Mouse (Mus musculus): Measurements from ENCODE around the gene Xpo4.
A peak's percentile ranks its signal among the peaks of the same experiment; 100 is the strongest.
"Not testable (repeated sequence)": the region's sequence is repeated elsewhere in the genome, so short reads cannot be mapped to it uniquely, and the experiment has no call there.

Gene Xpo4

GRCm38 (mm10) chr14:57682751-57683150 lies 17.5 kb upstream of the Xpo4 start:
- no peak for DNase-seq (ENCODE audit: low spot score)

DNA sequence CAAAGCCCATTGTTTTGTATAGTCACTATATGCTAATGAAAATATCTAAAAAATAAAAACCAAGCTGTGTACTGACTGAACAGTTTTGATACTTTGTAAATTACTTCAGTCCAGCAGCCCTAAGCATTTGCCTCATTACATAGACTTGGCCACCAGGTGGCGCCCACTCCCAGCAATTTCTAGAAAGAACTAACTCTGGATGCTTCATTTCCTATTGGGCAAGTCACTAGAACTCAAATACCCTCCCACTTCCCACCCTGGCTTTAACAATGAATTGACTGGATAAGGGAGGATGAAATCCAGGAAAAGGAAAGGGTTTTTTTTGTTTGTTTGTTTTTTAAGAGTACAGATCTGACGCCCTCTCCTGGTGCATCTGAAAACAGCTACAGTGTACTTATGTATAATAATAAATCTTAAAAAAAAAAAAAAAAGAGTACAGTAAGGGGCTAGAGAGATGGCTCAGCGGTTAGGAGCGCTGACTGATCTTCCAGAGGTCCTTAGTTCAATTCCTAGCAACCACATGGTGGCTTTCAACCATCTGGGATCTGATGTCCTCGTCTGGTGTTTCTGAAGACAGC lies 14.8 kb upstream of the Xpo4 start:
- peak; percentile 74 for DNase-seq (ENCODE audit: low spot score)

DNA sequence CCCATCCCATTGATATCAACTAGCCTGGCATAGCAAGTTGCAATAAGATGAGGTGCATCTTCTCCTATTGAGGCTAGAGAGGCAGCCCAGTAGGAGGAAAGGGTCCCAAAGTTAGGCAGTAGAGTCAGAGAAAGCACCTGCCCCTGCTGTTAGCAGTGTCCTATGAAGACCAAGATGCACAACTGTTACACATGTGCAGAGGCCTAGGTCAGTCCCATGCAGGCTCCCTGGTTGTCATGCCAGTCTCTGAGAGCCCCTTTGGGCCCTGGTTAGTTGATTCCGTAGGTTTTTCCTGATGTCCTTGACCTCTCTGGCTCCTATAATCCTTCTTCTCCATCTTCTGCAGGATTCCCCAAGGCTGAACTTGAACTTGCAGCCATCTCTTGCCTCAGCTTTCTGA lies 14.3 kb upstream of the Xpo4 start:
- no peak for DNase-seq (ENCODE audit: low spot score)

- DNase-seq (ENCODE audit: low spot score), result no peak
These were observed 10.3 kb upstream of the Xpo4 start for GRCm38 (mm10) chr14:57675481-57675880.

- no peak for DNase-seq (ENCODE audit: low spot score)
These were observed 359 bp upstream of the Xpo4 start for GRCm38 (mm10) chr14:57665628-57665950.

DNA sequence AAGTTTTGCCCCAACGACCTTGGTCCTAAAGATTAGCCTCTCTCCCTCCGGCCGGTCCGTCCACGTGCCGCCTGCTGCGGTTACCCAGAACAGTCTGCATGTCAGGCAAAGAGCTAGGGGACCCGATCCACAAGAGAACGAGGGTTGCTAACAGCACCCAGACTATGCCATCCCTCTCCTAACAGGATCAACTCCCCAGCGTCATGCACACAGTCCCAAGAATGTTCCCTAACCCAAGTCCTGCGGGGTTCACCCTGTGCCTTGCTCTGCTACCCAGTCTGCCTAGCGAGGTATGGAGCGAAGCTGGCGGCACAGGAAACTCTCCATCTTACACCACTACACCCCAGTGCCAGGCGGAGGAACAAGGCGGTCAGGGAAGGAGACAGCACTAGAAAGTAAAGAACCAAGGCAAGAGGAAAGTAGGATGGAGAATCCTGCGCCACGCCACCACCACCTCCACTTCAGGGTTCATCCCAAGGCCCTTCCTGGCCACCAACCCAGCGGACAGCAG lies 864 bp downstream of the Xpo4 start:
- peak; percentile 5 for DNase-seq (ENCODE audit: low spot score)

DNA sequence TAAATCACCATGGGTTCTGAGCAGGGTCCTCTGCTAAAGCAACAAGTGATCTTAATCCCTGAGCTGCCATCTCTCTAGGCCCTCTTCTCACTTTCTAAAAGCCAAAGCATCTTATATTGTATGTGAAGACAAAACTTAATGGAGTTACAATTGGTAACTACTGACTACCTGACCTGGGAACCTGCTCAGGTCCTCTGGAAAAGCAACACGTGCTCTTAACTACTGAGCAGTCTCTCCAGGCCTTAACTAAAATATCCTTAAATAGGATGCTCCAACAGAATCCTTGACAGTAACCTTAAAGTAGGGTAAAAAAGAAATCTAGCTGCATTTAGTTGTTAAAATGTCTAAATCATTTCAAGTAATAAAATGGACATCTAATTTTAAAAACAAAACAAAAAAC lies 1.6 kb downstream of the Xpo4 start:
- DNase-seq (ENCODE audit: low spot score), result no peak

DNA sequence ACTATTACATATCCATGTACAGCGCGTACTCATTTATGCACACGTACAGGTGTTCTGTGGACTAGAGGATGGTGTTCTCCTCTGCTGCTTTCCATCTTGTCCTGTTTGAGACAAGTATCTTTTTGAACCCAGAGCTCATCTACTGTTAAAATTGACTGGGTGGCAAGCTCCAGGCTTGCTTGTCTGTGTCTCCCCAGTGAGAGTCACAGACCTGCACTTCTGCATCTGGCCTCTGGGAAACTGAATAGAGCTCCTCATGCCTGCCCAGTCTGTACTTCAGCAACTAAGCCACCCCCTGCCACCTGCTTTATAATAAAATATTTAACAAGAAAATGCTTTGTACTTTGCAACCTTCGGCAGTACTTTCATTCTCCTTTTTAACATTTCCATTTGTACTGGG lies 6.9 kb downstream of the Xpo4 start:
- peak; percentile 1 for DNase-seq (ENCODE audit: low spot score)

DNA sequence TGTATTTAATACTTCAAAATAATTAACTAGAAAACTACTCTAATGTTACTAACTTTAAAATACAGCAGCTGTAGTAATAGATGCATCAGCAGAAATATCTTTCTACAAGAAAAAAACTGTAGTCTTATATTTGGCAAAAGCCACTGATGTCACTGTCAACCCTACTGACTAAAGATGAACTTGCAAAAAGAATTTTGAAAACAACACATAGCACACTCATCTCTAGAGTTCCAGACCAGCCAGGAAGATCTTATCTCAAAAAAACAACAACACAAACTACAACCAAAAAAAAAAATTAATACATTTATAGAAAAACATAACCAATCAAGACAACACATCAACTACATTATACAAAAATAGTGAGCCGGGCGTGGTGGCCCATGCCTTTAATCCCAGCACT lies 7.7 kb downstream of the Xpo4 start:
- no peak for DNase-seq (ENCODE audit: low spot score)

DNA sequence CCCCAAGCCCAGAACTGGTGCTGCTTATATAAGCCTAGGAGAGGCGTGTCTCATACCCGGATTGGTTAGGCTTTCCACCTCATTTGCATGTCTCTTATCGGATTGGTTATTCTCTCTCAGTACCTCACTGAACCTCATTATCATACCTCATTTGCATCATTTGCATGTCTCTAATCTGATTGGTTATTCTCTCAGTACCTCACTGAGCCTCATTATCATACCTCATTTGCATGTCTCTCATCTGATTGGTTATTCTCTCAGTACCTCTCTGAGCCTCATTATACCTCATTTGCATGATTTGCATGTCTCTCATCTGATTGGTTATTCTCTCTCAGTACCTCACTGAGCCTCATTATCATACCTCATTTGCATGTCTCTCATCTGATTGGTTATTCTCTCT lies 8.7 kb downstream of the Xpo4 start:
- not testable (repeated sequence) for DNase-seq (ENCODE audit: low spot score)

- no peak for DNase-seq (ENCODE audit: low spot score)
These were observed 15.7 kb downstream of the Xpo4 start for GRCm38 (mm10) chr14:57649501-57649900.

DNA sequence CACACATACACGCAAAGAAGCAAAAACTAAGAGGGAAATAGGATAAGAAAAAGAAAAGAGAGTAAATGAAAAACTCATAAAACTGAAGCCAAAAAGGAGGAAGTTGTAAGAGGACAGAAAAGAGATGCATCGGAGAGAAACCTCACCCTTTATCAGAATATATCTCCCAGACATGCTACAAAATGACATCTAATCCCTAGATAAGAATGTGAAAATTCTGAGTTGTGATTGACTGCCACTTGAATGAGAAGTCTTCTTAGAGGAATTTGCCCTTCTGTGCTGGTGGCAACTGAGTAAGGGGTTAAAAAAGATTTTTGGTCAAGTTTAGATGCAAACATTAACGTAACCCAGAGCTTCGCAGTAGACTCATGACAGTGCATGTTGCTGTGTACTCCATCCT lies 19.1 kb downstream of the Xpo4 start:
- DNase-seq (ENCODE audit: low spot score), result no peak

DNA sequence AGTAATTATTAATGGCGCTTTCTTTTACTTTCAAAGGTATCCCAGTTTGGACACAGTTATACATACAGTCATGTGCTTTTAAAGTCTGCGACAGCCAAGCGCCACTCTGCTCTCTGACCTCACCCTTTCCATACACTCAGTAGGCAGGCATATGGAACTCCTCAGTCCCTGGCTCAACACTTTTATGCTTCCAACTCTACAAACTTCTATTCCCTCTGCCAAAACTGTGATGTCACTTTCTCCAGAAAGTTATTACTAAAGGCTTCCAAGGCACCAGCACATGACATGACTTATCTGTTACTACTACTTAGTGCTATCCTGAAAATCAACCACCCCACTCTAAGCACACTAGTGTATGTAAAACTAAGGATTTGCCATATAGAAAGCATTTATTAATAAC lies 26.1 kb downstream of the Xpo4 start:
- DNase-seq (ENCODE audit: low spot score), result no peak

- no peak for DNase-seq (ENCODE audit: low spot score)
These were observed 31.1 kb downstream of the Xpo4 start for GRCm38 (mm10) chr14:57634141-57634540.

GRCm38 (mm10) chr14:57629595-57629994 lies 35.6 kb downstream of the Xpo4 start:
- no peak for DNase-seq (ENCODE audit: low spot score)

- no peak for DNase-seq (ENCODE audit: low spot score)
These were observed 42.3 kb downstream of the Xpo4 start for GRCm38 (mm10) chr14:57622934-57623333.

- no peak for DNase-seq (ENCODE audit: low spot score)
These were observed 43.5 kb downstream of the Xpo4 start for GRCm38 (mm10) chr14:57621699-57622098.

DNA sequence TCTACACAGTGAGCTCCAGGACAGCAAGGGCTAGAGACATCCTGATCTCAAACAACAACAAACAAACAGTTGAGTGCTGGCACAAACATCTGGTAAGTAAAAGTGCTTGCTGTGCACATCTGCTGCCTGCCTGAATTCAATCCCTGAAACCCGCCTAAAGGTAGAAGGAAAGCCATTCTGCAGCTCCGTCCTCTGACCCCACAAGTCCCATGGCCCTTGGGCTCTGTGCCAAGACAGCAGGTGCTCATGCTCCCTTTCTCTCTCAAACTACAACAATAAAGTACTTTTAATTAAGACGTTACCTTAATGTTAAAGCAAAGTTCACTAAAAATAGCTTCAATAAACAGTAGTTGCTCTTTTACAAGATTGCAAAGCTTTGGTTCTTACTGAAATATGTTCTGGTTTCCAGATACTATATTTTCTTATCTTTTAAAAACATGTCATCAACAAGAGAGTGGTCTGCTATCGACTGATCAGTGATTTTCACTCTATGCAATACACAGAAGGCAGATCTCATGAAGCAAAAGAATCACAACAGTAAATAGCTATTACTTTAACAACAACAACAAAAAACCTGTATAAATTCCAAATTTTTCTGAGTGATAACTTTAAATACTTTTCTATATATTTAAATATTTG lies 44.5 kb downstream of the Xpo4 start:
- DNase-seq (ENCODE audit: low spot score), result no peak

- peak; percentile 12 for DNase-seq (ENCODE audit: low spot score)
These were observed 45.7 kb downstream of the Xpo4 start for GRCm38 (mm10) chr14:57619487-57619886.

DNA sequence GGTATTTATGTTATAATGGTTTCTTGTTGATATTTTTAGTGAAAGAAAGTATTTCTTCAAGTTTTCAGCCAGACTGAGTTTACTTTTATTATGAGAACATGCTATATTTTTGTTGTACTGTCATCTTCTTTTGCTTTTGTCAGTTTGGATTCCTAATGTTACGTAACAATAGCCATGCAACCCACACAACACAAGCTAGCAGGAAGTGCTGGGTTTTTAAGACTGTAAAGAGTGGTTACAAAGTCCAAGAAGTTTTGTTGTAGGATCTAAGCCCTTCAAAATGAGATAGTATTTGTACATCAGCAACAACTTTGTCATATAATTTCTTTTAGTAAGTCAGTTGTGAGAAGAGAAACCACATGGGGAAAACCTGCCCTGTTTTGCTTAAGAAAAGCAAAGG lies 47.6 kb downstream of the Xpo4 start:
- no peak for DNase-seq (ENCODE audit: low spot score)

GRCm38 (mm10) chr14:57616339-57616965 lies 48.8 kb downstream of the Xpo4 start:
- peak; percentile 24 for DNase-seq (ENCODE audit: low spot score)

GRCm38 (mm10) chr14:57615828-57616227 lies 49.4 kb downstream of the Xpo4 start:
- no peak for DNase-seq (ENCODE audit: low spot score)

GRCm38 (mm10) chr14:57611034-57611433 lies 54.2 kb downstream of the Xpo4 start:
- DNase-seq (ENCODE audit: low spot score), result peak; percentile 20
